Mouse (Mus musculus) 3134 (cell line): Measurements from ENCODE around the gene Git2.

Source experiments
- DNase-seq: peaks from one replicate; pipeline ENCODE4 v3.0.0-alpha.2; 2011; ENCODE audit warnings: low spot score; ENCODE audit not compliant: insufficient read length; ENCODE audit errors: extremely low read depth

Gene Git2

DNA sequence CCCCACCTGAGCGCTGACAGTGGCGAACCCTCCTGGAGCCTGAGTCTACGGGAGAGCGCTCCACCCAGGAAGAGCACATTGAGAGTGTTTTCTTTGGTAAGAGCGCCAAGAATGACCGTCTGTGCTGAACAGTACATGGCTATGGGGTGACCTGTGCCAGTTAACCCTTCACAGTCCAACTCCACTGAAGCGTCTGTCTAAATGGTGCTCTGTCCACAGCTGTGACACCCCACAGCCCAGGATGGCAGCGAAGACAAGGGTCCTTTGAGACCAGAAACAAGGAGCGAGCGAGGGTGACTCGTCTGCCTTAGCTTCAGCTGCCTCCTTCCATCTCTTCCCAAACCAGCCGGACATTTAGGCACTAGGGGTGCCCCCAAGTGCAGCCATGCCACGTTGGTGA is 86.6 kb downstream of the Git2 start:
- DNase-seq, result no peak

DNA sequence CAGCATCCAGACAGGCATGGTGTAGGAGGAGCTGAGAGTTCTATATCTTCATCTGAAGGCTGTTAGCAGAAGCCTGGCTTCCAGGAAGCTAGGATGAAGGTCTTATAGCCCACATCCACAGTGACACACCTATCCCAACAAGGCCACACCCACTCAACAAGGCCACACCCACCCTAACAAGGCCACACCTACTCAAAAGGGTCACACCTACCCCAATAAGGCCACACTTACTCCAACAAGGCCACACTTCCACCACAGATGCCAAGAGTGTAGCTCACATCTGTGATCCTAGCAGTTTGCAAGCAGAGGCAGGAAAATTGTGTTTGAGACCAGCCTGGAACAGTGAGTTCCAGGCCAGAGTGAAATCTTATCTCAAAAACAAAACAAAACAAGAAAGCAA is 87.4 kb downstream of the Git2 start:
- no peak for DNase-seq

DNA sequence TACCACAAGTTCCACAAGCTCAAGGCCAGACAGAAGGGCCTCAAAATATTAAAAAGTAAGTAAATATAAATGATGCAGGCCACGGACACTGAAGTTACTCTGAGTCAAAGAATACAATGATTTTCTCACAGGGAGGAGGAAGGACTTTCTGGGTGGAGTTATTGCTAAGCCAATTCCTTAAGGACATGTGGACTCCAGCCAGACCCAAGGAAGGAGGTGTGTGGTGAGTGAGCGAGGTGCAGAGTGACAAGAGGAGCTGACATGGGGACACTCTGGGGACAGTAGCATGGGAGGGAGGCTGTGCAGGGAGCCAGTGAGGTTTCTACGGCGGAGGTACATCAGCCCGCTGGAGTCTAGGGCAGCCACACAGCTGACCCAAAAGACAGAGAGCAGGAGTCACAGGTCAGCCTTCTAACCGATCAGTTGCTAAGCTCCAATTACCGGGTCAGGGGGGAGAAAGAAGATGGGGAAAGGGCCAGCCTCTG is 88.5 kb downstream of the Git2 start:
- DNase-seq, result no peak

DNA sequence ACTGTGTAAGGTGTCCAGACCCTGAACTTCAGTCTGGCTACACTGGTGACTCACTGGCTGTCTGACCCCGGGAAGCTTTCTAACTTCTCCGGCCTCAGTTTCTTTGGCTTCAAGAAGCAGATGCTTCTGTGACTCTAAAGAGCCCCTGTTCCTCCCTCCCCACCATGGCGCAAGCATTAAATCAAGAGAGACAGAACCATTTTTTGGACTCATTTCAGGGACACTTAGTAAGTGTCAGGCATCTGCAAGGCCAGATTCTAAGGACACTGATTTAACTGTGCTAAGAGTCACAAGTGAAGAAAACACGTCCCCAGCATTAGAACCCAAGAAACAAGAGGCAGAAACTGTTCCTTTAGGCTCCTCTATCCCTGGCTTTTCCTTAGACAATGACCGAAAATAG is 89.3 kb downstream of the Git2 start:
- no peak for DNase-seq

DNA sequence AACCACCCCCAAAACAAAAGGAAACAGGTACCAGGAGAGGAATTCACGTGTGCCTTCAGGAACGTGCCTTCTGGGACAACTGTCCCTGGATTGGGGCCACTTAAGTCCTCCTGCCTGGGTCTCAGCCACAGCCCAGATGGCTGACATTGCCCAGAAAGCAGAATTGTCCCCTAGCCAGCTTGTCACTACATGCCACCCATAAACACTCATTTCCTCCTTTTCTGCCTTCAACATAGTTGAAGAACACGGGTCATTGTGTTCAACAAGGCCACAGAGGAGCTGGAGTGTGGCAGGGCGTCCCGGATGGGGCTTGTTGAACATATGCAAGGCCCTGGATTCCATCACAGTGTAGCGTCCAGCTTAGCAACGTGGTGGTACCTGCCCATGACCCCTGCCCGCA is 93.6 kb downstream of the Git2 start:
- no peak for DNase-seq

DNA sequence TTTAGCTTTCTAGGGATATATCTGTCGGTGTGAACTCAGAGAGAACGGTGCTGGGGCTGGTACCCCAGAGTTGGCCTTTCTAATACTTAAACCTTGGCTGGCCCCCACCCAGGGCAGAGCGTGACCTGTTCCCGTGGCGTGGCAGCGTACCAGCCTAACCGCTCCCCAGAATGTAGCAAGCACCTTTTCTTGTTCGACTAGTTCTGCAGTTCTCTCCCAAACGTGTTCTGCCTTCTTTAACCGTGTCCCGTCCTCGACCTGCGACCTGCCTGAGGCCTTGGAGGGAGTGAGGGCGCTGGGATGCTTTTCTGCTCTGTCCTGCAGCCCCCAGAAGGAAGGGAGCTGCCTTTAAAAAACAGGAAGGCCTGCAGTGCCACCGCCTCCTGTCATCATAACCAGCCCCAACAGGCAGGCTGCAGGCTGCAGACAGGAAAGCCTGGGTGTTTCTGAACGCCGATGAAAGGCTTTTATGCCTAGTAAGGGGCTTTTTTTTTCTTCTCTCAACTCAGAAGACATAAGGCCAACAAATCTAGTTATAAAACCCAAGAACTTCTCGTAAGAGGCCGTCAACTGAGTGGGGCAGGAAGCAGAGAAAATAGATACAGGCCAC is 94.5 kb downstream of the Git2 start:
- DNase-seq, result no peak

DNA sequence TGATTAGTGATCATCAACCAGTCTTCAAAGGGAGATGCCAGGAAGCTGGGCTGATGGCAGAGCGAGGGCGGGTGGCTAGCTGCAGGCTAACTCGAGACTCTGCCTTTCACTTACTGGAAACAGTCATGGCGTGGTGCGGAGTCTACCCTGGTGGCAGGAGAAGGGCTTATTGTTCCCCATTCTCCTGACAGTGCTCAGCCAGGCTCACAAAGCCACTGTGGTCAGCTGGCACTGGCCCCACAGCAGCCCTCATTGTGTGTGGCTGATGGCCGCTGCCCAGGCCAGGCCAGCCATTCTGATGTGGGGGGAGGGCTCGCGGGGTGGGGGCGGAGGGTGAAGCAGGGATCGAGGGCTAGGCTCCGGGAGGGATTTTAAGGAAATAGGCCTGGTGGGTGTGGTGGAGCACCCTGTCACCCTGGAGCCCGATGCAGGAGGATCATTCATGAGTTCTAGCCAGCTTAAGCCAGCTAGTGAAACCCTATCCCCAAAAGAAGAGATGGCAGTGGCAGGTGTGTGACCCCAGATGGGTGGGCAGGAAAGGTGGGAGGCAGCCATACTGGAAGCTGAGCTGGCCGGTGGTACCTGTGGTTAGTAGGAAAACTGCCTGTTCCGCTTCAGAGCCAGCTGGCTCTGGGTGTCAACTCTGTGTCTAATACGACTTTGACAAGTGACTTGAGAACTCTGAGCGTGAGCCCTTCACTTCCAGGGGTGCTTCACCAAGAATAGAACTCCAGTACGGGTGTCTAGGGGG is 95.3 kb downstream of the Git2 start:
- DNase-seq, result no peak
